Mouse (Mus musculus) ES-E14 (cell line): ENCODE data around the gene Myo3b. TPM values are rescaled to one million over a fixed set of nuclear protein-coding genes. Genes with fewer than 3 reads are reported as not detected.
A peak's percentile ranks its signal among the peaks of the same experiment; 100 is the strongest.

Experiments
- DNase-seq: peaks from one replicate; pipeline ENCODE4 v3.0.0-alpha.2; 2013; ENCODE audit warnings: low read depth, low spot score
- H3K27ac ChIP-seq: 2 replicates; pipeline ENCODE4 v1.5.1; 2012; ENCODE audit warnings: low read depth, mild to moderate bottlenecking, low read length, moderate library complexity, mixed read lengths; ENCODE audit not compliant: poor library complexity, insufficient read depth, severe bottlenecking
- H3K36me3 ChIP-seq: 2 replicates; pipeline ENCODE4 v1.6.1; 2012; ENCODE audit warnings: mild to moderate bottlenecking, low read length, moderate library complexity, mixed read lengths; ENCODE audit not compliant: control insufficient read depth, poor library complexity, insufficient read depth, severe bottlenecking
- H3K4me1 ChIP-seq, 2 experiments: fragments of 150-350 bp in 1 of 2; sonication (generic) in 1 of 2; 2 replicates each; pipeline ENCODE4 v1.6.1; 2012; ENCODE audit warnings: low read length in 2 of 2, mild to moderate bottlenecking in 1 of 2, mixed read lengths in 1 of 2; ENCODE audit not compliant: control insufficient read depth in 2 of 2, insufficient read depth in 2 of 2, poor library complexity in 1 of 2
- H3K4me3 ChIP-seq, 2 experiments: fragments of 150-350 bp in 1 of 2; sonication (generic) in 1 of 2; 2 replicates each; pipeline ENCODE4 v1.5.1; 2012; ENCODE audit warnings: low read length in 2 of 2, low read depth in 1 of 2, mild to moderate bottlenecking in 1 of 2, mixed read lengths in 1 of 2; ENCODE audit not compliant: insufficient read depth in 1 of 2, poor library complexity in 1 of 2, severe bottlenecking in 1 of 2
- H3K9ac ChIP-seq: 2 replicates; pipeline ENCODE4 v1.6.1; 2012; ENCODE audit warnings: low read depth, mild to moderate bottlenecking, low read length, mixed read lengths; ENCODE audit not compliant: poor library complexity, insufficient read depth, severe bottlenecking
- H3K9me3 ChIP-seq: fragments of 150-350 bp; sonication (generic); 2 replicates; pipeline ENCODE4 v1.6.1; 2012; ENCODE audit warnings: low read depth, mild to moderate bottlenecking, low read length; ENCODE audit not compliant: control insufficient read depth, insufficient read depth
- CHD2 ChIP-seq: IDR thresholded peaks from 2 replicates; pipeline ENCODE4 v1.6.1; 2014; ENCODE audit warnings: mild to moderate bottlenecking, low read depth, low read length, inconsistent platforms
- HCFC1 ChIP-seq: IDR thresholded peaks from 2 replicates; pipeline ENCODE4 v1.6.1; 2012; ENCODE audit warnings: low read length, inconsistent platforms, borderline replicate concordance; ENCODE audit not compliant: insufficient read depth
- MAFK ChIP-seq: IDR thresholded peaks from 2 replicates; pipeline ENCODE4 v1.6.1; 2014; ENCODE audit warnings: mild to moderate bottlenecking, low read depth, low read length, inconsistent platforms; ENCODE audit not compliant: insufficient read depth
- ZC3H11A ChIP-seq: IDR thresholded peaks from 2 replicates; pipeline ENCODE4 v1.6.1; 2012; ENCODE audit warnings: low read depth, mild to moderate bottlenecking, inconsistent platforms, low read length, borderline replicate concordance
- ZNF384 ChIP-seq: IDR thresholded peaks from 2 replicates; pipeline ENCODE4 v1.6.1; 2012; ENCODE audit warnings: low read depth, low read length, inconsistent platforms
- in situ Hi-C, 2 experiments: fragments of 600-800 bp; cut with MboI; formaldehyde crosslinking; loops; one replicate each; pipeline ENCODE4 v1.15.1; 2025; ENCODE audit warnings: low sequenced_read_pairs in 2 of 2, inconsistent platforms in 1 of 2; ENCODE audit not compliant: unreplicated experiment in 2 of 2
- total RNA-seq: library from RNA; depleted of rRNA; stranded (reverse); fragments of 300-350 nt; gene quantifications from 2 replicates; pipeline ENCODE4 v1.2.3, GENCODE M21; 2012

Myo3b gene
- total RNA-seq, 1 experiment, result 0.13 TPM

- no peak overlapping the region for H3K4me3 ChIP-seq
- peak; percentile 45 for DNase-seq
- in situ Hi-C loops, result no loop called here
- no peak overlapping the region for H3K9ac ChIP-seq
- H3K36me3 ChIP-seq, result no peaks in the 10 kb centered on the region
- TF ChIP-seq ZNF384 (peak; percentile 99), CHD2 (no peak), HCFC1 (no peak)
- H3K9me3 ChIP-seq, result no peaks in the 10 kb centered on the region
- no peak overlapping the region for H3K27ac ChIP-seq
- H3K4me1 ChIP-seq, result peaks cover 0 to 2% of the 10 kb centered on the region in 2 experiments; a peak in 1 of 4 replicates
Measured at GRCm38 (mm10) chr2:70037221-70037620, 1.7 kb upstream of the Myo3b start.

- DNase-seq, result no peak
- in situ Hi-C loops, result no loop called here
Measured at GRCm38 (mm10) chr2:70044466-70044865, 5.5 kb downstream of the Myo3b start.

GRCm38 (mm10) chr2:70047868-70048267 is 8.9 kb downstream of the Myo3b start:
- in situ Hi-C loops, result no loop called here
- no peak overlapping the region for H3K4me3 ChIP-seq
- TF ChIP-seq CHD2 (no peak), MAFK (no peak), HCFC1 (no peak), ZNF384 (no peak), ZC3H11A (no peak)
- H3K9me3 ChIP-seq, result no peaks in the 10 kb centered on the region
- no peak for DNase-seq
- H3K9ac ChIP-seq, result no peak overlapping the region
- no peak overlapping the region for H3K27ac ChIP-seq
- H3K4me1 ChIP-seq, result no peaks in the 10 kb centered on the region
- H3K36me3 ChIP-seq, result no peaks in the 10 kb centered on the region

More at GRCm38 (mm10) chr2:70044466-70044865, 5.5 kb downstream of the Myo3b start:
- H3K27ac ChIP-seq, result no peak overlapping the region
- no peak for TF ChIP-seq HCFC1
- no peak for TF ChIP-seq ZC3H11A
- no peak for TF ChIP-seq MAFK
- TF ChIP-seq ZNF384, result no peak
- no peak for TF ChIP-seq CHD2
- H3K4me1 ChIP-seq, result no peaks in the 10 kb centered on the region
- H3K4me3 ChIP-seq, result no peak overlapping the region
- no peak overlapping the region for H3K9ac ChIP-seq
- H3K36me3 ChIP-seq, result no peaks in the 10 kb centered on the region
- no peaks in the 10 kb centered on the region for H3K9me3 ChIP-seq

GRCm38 (mm10) chr2:70053803-70054202 is 14.9 kb downstream of the Myo3b start:
- no peak overlapping the region for H3K4me3 ChIP-seq
- TF ChIP-seq MAFK (no peak), ZNF384 (no peak), CHD2 (no peak), ZC3H11A (no peak), HCFC1 (no peak)
- no peak overlapping the region for H3K9ac ChIP-seq
- DNase-seq, result no peak
- no peaks in the 10 kb centered on the region for H3K36me3 ChIP-seq
- H3K4me1 ChIP-seq, result no peaks in the 10 kb centered on the region
- in situ Hi-C loops, result no loop called here
- no peaks in the 10 kb centered on the region for H3K9me3 ChIP-seq
- no peak overlapping the region for H3K27ac ChIP-seq

- in situ Hi-C loops, result no loop called here
- no peak for DNase-seq
Measured at GRCm38 (mm10) chr2:70058201-70058600, 19.3 kb downstream of the Myo3b start.

More at GRCm38 (mm10) chr2:70058201-70058600, 19.3 kb downstream of the Myo3b start:
- no peak overlapping the region for H3K9ac ChIP-seq
- no peak overlapping the region for H3K4me3 ChIP-seq
- H3K27ac ChIP-seq, result no peak overlapping the region
- no peak for TF ChIP-seq MAFK
- no peak for TF ChIP-seq CHD2
- no peak for TF ChIP-seq ZC3H11A
- TF ChIP-seq HCFC1, result no peak
- TF ChIP-seq ZNF384, result no peak
- no peaks in the 10 kb centered on the region for H3K4me1 ChIP-seq
- no peaks in the 10 kb centered on the region for H3K36me3 ChIP-seq
- no peaks in the 10 kb centered on the region for H3K9me3 ChIP-seq
